Mouse (Mus musculus) cortical plate, adult 2 months (tissue): Measurements from ENCODE around the gene Klhl40.

Experiments used
- CTCF ChIP-seq: fragments of 200-500 bp; IDR thresholded peaks from 2 replicates; pipeline ENCODE4 v1.5.1; 2011; ENCODE audit warnings: mild to moderate bottlenecking, control low read depth, low read length; ENCODE audit not compliant: insufficient read depth; ENCODE audit errors: extremely low read depth
- POLR2A ChIP-seq: fragments of 200-500 bp; IDR thresholded peaks from 2 replicates; pipeline ENCODE4 v1.6.1; 2011; ENCODE audit warnings: mild to moderate bottlenecking, low read length, control low read depth; ENCODE audit not compliant: insufficient read depth; ENCODE audit errors: extremely low read depth

GRCm38 (mm10) chr9:121794972-121795539 is 17.6 kb downstream of the Klhl40 start:
- TF ChIP-seq CTCF (no peak), POLR2A (no peak)
